Mouse (Mus musculus): ENCODE measurements around the gene Lpp.

The Lpp gene

DNA sequence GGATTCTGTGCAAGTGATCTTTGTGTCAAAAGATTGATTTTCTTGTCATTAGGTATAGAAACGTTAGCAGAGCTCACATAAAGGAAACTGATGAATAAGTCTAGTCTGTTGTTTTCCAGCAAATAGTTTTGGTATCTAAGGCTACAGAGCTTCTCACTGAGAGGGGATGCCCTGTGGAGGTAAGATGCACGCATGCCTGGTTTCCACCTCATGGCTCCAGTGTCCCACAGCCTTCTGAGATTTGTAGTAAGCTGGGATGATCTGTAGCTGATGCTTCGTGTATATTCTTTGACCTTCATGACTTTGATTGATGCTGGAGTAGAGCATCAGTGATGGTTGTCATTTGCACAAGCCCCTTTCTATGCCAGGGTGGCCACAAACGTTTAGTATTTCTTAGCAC lies 414.3 kb downstream of the Lpp start:
- DNase-seq (ENCODE audit: low read depth): no peak

DNA sequence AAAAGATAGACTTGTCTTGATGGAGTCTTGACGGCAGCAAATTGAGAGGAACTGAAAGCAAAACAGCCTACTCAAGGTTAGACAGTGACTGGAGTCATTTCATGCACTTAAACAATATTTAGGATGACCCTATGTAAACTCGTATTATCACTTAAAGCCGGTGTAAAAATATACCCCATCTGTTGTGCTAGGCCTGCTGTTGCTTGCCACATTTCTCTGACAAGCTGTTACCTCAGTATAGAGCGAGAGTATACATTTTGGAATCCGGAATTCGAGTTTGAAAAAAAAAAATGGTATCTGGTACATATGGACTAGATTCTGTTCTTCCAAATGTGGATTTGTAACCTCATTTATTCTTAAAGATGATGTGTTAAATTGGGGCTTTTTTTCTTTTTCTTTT lies 416.5 kb downstream of the Lpp start:
- no peak for DNase-seq (ENCODE audit: low read depth)

GRCm38 (mm10) chr16:24816621-24817020 lies 423.3 kb downstream of the Lpp start:
- DNase-seq (ENCODE audit: low read depth): no peak

GRCm38 (mm10) chr16:24817381-24817780 lies 424.1 kb downstream of the Lpp start:
- DNase-seq (ENCODE audit: low read depth): no peak

DNA sequence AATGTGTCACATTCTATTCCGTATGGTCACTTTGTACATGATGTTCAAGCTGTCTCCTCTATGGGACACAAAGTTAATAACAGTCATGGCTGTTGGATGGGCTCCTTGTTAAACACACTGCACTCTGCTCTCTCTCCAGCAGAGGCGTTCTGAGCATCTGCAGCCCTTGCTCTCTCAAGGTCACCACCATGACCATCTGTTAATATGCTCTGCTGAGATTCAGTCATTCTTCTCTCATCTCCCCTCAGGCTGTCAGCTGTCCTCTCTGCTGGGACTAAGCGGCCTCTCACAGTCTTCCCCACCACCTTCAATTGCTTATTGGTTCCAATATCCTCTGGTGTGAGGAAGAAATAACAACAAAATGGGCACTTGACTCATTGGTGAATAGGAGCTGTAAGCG lies 425.8 kb downstream of the Lpp start:
- no peak for DNase-seq (ENCODE audit: low read depth)

DNA sequence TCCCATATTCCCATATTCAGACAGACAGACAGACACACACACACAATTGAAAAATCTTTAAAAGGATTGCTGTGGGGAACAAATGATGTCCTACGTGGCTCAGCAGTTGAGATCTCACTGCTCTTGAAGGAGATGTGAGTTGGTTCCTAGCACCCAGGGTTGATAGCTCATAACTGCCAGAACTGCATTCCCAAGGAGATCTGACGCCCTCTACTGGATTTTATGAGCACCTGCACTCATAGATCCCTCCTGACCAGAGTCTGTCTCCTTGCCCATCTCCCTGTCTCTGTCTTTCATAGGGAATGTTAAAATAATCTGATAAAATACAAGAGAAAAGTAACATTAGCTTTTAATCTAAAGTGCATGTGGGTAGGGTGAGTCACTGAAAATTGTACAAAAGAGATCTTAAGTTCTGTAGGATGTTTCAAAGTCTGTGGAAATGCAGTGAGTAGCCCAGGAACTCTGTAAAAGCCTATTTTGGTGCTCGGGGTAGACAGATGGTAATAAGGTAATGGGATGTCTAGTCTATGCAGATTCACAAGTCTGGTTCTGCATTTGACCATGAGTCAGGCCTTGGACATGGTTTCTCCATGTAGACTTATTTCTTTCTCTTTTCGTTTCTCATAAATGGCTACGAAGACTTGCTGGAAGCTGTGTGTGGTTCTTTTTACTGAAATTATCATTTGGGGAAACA lies 429.0 kb downstream of the Lpp start:
- no peak for DNase-seq (ENCODE audit: low read depth)

DNA sequence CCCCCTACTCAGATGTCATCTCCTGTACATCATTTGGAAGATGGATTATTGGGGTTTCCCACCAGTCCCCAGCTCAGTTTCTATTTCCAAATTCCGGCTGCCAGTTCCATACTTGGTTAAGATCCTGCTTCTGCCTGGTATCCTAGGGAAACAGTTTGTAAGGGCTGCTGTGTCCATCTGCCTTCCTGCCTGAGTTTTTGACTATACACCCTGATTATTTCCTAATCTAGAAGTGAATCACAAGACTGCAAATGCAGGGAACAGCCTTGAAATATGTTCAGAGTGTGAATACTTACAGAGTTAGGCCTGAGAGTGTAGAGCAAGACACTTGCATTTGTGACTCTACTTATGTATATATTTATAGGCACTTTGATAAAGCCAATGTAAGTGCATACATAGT lies 429.6 kb downstream of the Lpp start:
- no peak for DNase-seq (ENCODE audit: low read depth)

DNA sequence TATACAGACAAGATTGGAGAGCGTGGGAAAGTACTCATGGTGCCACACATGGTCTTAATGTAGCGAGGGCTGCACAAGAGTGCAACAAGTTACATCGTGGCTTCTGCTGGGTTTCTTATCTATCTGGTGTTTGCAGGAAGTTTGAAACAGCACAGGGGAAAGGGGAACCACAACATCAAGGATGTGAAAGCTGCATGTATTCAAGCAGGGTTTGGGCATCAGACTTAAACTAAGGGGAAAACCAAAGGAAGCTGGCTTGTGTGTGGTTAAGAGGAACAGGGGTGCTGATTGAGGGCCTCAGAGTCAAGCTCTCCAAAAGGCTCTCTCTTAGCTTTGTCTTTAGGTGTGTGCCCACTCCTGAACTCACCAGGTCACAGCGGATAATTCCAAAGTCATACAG lies 433.1 kb downstream of the Lpp start:
- no peak for DNase-seq (ENCODE audit: low read depth)

DNA sequence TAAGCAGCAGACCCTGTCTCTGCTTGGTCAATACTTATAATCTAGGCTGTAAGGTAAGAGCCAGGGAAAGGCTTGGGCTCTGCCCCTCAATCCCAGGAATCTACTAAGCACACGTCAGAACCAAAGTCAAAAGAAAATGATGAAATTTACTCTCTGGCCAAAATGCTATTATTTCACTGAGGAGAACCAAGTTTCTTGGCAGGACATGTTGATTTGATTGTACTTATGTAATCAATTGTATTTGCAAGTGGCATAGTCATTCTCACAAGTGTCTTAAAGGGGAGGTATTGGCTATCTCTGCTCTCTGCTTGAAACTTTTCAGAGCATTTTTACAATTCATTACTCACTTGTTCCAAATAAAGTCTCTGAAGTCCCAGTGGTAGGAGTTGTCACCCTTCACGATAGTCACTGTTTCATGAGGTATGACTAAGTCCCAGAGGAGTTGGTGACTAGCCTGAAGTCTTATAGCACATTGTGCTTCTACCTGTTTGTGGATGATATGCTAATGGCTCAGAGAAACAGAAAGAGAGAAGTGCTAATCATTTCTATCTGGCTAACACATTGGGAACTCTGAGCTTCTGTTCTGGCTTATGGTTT lies 435.0 kb downstream of the Lpp start:
- no peak for DNase-seq (ENCODE audit: low read depth)

- no peak for DNase-seq (ENCODE audit: low read depth)
Observed at GRCm38 (mm10) chr16:24829860-24830259, 436.6 kb downstream of the Lpp start.

DNA sequence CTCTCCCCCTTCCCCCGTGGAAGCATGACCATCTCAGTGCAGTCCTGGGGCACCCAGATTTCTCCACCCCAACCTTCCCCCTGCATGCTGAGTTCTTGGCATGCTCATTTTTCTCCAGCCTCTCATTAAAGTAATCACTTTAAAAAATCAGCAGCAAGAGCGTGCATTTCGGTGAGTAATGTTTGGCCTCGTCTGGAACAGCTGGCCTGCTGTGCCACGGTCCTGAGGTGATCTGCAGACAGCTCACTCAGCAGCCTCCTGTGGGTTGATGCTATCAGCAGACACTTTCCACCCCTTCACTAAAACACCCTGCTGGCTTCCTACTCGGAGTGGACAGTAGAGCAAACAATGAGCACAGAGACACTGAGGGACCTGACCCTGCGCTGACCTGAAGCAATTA lies 437.6 kb downstream of the Lpp start:
- DNase-seq (ENCODE audit: low read depth): no peak

- peak; percentile 21 for DNase-seq (ENCODE audit: low read depth)
Observed at GRCm38 (mm10) chr16:24833221-24833620, 439.9 kb downstream of the Lpp start.

GRCm38 (mm10) chr16:24834536-24834935 lies 441.2 kb downstream of the Lpp start:
- no peak for DNase-seq (ENCODE audit: low read depth)

DNA sequence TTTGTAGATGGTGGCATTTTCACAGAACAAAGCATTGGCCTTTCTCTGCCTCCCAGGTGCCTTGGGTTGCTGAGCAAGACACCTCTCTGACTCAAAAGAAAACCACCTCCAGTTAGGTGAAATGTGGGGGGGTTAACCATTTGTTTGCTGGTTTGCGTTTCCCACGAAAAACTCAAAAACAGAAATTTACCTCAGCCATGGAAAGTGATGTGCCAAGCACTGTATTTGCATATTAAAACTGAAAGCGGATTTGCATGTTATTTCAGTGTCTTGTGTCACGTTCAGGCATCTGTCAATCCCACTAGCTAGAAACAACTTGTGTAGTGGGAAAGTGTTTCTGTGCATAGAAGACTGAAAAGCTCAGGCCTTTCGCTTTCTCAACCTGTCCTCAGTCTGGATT lies 443.2 kb downstream of the Lpp start:
- DNase-seq (ENCODE audit: low read depth): no peak

- no peak for DNase-seq (ENCODE audit: low read depth)
Observed at GRCm38 (mm10) chr16:24839018-24839417, 445.7 kb downstream of the Lpp start.

- DNase-seq (ENCODE audit: low read depth): no peak
Observed at GRCm38 (mm10) chr16:24840073-24840472, 446.8 kb downstream of the Lpp start.

- no peak for DNase-seq (ENCODE audit: low read depth)
Observed at GRCm38 (mm10) chr16:24846141-24846540, 452.8 kb downstream of the Lpp start.

- DNase-seq (ENCODE audit: low read depth): no peak
Observed at GRCm38 (mm10) chr16:24859509-24860140, 466.3 kb downstream of the Lpp start.

- DNase-seq (ENCODE audit: low read depth): no peak
Observed at GRCm38 (mm10) chr16:24860445-24860844, 467.1 kb downstream of the Lpp start.

GRCm38 (mm10) chr16:24861374-24861773 lies 468.1 kb downstream of the Lpp start:
- DNase-seq (ENCODE audit: low read depth): no peak

DNA sequence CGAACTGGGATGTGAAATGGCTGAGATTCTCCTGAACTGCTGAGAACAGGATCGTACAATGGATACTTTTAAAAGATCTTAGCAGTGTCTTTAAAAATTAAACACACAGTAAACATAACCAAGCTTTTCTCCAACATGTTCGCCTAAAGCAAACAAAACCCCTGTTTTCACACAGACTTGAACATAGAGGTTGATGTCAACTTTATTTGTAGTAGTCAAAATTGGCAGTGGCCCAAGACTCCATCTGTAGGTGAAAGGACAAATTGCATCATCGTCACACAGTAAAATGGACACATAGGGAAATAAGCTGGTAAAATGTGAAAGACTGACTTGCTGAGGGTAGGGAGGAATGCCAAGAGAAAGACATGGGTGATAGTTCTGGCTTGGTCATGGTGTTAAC lies 480.9 kb downstream of the Lpp start:
- DNase-seq (ENCODE audit: low read depth): no peak

GRCm38 (mm10) chr16:24875661-24876060 lies 482.4 kb downstream of the Lpp start:
- no peak for DNase-seq (ENCODE audit: low read depth)

GRCm38 (mm10) chr16:24878977-24879376 lies 485.7 kb downstream of the Lpp start:
- DNase-seq (ENCODE audit: low read depth): no peak

DNA sequence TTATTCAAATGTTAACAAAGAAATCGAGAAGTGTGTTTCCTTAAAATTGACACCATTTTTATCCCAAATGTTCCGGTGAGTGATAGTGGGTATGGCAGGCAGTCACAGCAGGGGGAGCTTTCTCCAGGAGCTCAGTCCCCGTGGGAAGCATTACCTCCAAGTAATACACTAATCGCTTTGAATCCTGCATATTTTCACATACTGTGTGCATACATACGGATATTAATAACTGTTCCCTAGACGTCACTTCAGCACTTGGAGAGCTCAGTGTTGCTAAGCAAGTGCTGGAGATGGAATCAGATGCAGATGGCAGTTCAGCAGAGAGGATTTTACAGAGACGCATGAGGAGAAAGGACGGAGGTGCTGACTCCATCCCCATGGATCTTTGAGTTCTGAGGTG lies 487.4 kb downstream of the Lpp start:
- DNase-seq (ENCODE audit: low read depth): no peak
